Mouse (Mus musculus): ENCODE measurements around the gene Myo6.

Myo6 gene

DNA sequence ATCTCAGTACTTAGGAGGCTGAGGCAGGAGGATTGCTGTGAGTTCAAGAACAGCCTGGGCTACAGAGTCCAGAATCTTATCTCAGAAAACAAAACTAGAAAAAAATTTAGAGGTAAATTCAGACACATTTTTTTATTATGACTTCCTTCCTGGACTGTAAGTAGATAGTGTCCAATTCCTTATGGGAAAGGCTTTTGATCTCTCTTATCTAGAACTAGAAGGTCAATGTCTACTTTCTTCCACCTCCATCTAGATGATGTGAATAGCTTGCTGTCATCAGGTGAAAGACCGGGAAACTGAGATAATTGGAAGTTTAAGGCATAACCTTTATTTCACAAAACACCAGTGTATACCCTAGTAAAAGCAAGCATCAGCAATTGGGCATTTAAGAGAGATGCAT is 16.9 kb downstream of the Myo6 start:
- DNase-seq (ENCODE audit: low spot score) = no peak

DNA sequence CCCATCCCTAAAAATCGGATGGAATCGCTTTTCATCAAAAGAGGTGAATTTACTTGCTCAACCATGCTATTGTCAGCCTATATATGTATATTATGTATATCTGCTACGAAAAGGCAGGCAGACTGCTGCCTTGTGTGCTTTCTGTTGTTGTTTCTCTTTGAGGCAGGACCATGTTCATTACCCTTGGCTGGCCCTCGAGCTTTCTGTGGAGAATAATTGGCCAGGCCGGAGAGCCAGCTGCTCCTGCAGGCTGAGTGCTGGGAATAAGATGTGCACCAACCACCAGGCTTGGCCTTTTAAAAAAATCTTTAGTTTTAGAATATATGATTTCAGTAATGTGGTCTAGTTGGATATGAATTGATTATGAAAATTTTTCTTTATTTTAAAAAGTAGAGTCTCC is 19.3 kb downstream of the Myo6 start:
- DNase-seq (ENCODE audit: low spot score) = no peak

DNA sequence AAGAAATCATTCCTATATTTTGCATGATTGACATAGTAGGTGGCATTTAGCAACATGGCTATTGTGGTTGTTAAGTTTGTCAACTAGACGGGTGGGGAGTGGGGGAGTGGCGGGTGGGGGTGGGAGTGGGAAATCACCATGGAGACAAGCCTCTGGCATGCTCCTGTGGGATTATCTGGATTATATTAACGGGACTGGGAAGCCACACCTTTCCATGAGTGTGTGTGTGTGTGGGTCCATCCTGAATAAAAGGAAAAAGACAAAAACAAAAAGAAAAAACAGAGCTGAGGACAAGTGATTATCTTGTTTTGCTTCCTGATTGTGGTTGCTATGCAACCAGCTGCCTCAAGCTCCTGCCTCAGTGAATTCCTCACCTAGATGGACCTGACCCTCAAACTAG is 20.9 kb downstream of the Myo6 start:
- DNase-seq (ENCODE audit: low spot score) = no peak

DNA sequence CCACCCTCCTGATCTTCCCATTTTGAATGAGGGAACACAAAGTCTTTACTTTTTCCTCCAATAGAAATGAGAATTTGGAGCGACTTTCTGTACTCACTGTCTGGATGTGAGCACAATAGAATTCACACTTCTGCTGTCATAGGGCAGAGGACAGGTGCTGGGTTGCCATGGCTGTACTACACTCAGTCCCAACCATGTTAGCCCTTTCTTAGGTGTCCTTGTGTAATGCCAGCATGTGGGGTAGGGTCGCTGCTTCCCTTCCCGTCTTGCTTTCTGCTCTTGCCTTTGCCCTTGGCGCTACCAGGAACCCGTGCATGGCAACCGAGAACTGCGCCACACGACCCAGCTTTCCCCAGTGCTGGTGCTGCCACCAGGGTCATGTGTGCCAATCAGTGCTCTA is 21.9 kb downstream of the Myo6 start:
- DNase-seq (ENCODE audit: low spot score) = no peak

DNA sequence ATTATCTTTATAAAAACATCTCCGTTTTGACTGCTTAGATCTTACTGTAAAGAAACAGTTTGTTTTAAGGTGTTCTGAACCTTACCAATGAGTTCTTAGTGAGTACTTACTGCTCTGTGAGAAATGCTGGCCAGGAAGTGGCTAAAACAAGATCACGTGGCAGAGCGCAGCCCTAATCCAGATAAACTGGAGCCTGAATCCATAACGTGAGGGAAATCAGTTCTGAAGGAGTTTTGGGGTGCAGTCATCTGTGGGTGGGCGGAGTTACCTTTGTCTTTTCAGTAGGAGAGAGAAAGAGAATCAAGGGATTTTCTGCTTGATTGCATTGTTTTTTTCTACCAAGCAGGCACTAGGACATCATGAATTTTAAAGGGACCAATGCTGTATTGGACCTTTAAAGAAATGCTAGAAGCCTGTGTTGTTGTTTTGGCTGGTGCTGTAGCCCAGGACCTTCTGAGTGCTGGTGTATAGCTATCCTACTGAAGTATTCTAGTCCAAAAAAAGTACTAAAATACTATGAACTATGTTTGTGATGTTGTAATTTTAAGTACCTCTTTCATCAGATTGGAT is 23.6 kb downstream of the Myo6 start:
- no peak for DNase-seq (ENCODE audit: low spot score)

DNA sequence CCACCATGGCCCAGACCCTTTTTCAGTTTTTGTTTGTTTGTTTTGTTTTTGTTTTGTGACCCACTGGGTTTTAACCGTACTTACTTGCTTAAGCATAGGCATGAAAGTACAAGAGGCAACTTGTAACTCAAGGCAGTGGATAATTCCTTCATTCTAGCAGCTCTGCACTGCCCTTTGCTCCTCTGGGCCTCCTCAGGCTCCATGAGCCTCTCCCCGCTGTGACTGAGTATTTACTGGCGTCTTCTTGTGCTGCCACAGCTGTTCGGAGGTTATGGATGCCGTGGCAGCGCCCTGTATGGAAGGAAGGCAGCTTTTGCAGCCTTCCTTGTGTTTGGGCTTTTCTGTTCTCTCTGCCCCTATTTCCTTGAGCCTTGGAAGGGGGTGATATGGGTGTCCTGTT is 26.4 kb downstream of the Myo6 start:
- no peak for DNase-seq (ENCODE audit: low spot score)

DNA sequence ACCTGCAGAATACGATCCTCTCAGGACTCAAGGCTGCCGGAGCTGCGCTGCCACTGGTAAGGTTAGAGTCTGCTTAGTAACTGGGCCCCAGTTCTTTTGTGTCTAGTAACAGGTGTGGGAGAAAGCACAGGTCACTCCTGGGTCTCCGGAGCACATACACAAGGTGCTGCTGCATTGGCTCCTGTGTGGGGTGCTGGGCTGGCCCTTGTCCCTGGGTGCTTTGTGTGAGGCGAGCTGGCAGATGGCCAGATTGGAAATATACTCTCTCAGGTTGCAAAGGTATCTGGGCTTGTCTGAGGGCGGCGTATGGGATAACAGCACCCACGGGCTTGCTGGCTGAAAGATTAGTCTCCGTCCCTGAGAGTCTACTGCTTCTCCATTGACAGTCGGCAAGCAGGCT is 27.5 kb downstream of the Myo6 start:
- no peak for DNase-seq (ENCODE audit: low spot score)

DNA sequence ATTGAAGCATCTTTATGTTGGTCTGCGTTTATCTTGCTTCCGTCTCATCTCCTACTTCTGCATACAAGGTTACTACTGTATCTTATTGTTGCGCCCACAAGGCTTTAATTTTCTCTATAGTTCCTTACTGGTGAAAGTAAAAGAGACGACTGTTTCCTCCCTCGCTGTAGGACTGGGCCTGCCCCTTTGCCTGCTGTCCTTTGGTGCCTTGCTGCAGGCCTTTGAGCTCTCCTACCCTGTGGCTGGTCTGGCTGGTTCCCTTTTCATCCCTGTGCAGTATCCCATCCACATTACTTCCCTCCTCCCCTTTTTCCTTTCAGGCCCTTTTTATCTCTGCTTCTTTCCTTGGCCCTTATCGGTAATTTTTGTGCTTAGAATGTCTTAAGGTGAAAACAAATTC is 29.6 kb downstream of the Myo6 start:
- no peak for DNase-seq (ENCODE audit: low spot score)

DNA sequence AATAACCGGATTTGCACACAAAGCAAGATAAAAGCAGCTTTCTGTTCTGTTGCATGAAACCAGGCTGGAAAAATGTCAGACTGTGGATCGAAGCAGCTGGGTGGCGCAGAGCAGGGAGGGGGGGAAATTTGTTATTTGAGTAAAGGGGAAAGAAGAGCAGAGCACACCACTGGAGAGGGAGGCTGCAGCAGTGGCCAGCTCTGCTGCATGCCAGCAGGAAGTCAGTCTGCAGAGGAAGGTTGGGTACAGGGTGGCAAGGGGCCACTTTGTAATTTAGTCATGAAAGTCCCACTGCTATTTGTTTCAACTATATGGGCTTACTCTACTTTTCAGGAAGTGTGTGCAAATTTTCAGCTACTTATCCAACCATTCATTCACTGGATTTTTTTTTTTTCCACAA is 31.3 kb downstream of the Myo6 start:
- no peak for DNase-seq (ENCODE audit: low spot score)

DNA sequence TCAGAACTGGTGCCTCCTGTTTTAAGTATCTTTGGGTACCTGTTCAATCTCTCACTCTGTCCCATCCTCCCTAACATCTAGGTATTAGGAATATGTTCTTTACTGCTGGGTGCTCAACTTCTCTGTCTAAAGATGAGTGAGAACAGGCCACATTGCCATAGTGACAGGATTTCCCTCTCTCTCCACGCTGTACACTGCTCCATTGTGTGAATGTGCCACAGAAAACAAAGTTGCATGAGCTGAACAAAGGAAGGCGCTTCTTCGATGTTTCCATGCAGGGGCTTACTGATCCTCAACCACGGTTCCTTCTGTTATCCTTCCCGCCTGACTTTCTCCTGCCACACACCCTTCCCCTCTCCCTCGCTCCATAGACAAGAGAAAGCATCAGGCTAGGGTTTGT is 32.4 kb downstream of the Myo6 start:
- no peak for DNase-seq (ENCODE audit: low spot score)

DNA sequence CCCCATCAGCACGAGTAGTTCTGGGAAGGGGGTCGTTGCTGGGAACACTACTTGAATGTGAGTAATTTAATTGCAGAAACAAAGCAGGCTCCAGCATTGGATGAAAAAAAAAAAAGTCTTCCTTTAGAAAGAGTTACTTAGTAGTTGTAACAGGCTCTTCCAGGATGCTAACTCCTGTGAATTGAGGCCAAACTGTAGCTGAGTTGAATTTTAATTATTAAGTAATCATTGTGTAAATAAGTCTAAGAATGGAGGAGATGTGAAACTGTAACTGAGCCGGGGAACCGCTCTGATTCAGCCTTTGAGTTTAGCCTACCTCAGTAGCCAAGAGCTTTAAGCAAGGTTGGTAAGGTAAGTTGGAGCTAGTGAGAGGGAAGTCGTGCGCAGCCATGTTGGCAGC is 36.0 kb downstream of the Myo6 start:
- no peak for DNase-seq (ENCODE audit: low spot score)

DNA sequence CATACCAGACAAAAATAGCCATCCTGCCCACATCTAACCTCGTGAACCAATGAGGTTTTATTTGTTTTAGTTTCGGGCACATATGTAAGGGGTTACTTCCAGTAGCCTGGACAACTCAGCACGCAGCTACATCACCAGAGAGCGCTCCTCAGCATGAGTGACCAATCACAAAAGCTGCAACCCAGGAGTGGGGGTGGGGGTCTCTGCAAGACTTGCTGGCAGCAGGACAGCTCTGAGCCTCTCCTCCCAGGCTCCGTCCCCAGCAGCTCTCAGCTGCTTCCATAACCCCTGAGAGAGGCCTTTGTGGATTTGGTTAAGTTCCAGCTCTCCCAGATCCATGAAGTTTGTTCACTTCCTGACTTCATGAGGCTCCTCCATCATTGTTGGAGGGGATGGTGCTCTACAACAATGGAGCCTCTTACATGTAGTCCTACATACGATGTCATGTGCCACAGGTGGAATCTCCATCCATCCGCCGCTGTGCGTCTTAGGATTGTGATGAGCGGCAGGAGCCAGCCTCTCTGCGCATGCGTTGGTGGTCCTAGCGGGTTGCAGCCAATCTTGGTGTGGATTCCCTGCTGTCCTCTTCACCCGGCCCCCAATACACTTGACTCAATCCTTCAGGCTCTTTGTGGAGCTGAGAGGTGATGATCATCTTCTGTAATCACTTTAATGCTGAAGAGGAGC is 37.7 kb downstream of the Myo6 start:
- DNase-seq (ENCODE audit: low spot score) = no peak

DNA sequence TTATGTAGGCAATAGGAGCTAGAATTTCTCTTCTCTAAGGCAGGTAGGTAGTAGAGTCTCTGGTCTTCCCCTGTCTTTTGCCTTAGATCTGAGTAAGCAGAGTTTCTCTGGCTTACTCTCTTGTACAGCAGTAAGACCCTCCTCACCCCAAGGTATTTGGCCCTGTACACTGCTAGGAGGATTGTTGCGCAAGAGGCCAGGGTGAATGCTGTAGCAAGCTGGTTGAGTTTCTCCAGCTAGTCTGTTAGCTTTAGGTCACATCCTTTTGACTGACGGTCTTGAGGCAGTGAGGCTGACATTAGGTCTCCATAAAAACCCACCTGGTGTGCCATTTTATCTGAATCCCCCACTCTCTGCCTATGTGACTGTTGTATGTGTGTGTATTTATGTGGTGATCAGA is 43.9 kb downstream of the Myo6 start:
- DNase-seq (ENCODE audit: low spot score) = no peak

DNA sequence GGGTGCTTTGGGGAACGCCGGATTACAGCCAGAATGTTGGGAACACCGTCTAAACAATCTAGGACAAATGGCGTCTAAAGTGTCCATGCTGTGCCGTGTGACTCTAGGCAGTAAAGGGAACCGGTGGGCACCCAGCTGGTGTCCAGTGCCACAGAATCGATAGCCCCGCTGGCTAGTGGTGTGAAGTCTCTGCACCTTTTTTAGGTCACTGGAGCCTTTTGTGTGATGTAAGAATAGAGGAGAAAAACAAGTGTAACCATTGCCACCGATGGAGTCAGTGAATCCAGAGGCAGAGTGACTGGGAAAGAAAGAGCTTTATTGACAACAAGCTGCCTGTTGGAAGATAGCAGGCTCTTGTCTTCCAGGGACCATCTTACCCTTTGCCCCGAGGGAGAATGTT is 44.6 kb downstream of the Myo6 start:
- DNase-seq (ENCODE audit: low spot score) = no peak

DNA sequence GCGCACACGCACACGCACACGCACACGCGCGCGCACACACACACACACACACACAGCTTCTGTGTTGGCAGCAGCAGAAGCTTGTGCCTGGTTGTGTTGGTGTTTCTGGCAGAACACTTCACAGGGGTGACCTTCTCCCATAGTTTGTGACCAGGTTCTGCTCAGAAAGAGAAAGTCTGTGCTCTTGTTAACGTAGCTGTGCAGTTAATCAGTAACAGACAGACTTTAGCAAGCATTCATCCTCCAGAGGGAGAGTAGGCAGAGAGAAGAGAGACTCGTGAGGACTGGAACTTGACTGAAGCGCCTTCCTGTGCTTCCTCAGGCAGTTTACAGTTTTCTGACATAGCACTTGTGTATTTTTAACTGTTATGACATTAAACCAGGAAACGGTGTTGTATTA is 45.3 kb downstream of the Myo6 start:
- no peak for DNase-seq (ENCODE audit: low spot score)

DNA sequence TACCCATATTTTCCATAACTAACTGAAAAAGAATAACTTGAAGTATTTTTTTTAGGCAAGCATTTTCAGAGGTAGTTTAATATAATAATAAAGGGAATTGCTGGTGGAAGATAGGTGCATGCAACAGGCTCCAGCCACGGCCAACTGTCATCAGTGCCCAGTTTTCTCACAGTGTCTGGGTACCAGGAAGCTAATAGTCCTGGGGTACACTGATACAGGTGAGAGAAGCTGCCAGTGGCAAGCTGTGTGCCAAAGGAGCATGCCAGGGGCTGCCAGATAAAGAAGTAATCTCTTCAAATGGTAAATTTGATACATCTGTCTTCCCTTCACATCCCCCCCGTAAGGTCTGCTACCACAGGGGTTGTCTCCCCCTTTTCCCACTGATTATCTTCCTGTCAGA is 48.6 kb downstream of the Myo6 start:
- no peak for DNase-seq (ENCODE audit: low spot score)

DNA sequence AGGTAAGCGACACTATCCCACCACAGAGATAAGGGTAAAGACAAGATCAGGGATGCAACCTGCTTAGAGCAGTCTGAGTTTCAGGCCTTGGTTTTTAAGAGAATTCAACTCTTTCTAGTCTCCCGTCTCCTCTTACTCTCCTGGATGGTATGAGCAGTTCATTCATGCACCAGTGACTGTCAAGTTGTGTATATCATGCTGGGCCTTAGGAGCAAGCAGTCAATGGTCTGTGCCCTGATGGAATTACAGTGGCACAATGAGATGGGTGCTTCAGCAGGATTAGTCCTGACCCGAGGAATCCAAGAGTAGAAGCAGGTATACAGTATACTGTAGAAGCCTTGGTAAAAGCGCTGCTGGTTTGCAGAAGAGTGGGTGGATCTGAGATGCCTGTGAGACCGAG is 50.7 kb downstream of the Myo6 start:
- no peak for DNase-seq (ENCODE audit: low spot score)

DNA sequence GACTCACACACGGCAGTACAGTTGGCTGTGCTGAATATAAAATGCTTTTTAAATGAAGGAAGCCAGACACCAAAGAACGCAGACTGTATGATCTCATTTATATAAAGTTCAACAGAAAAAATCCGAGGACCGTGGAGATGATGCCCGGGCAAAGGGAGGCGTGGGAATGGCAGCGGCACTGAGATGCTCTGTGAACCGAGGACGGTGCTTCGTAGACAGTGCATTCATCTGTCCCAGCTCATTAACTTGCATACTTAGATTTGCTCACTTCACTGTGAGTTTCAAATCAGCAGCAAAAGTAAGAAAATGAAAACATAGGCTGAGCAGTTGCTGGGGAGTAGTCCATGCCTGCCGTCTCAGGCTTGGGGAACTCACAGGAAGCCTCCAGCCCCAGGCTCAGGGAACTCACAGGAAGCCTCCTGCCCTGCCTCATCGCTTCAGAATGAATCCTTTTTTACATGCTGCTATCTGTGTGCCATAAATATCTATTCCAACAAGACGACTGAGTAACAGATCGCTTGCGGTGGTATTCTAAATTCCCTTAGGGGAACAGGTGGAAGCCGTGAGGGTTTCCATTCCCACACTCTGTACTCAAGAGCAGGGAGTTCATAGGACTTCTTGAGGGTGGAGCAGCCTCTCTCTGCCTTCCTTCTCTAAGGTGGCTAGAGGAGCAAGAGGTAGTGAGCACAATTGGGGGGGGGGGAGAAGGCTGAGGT is 52.1 kb downstream of the Myo6 start:
- DNase-seq (ENCODE audit: low spot score) = no peak

DNA sequence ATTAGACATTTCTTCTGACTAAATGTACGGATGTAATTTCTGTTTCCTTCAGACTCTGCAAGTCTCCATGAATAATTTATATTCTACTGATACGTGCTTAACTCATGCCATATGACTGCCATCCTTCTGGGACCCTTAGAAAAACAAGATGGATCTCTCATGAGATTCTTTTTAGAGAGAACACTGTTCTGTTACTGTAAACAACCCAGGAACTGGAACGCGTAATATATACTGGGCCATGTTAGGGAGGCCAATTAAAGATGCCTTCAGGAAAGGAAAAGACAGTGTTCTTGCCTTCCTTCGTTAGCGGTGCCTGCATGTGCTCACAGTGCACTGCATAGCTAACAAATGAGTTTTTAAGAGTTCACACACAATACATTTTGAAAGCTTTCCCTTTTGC is 53.9 kb downstream of the Myo6 start:
- DNase-seq (ENCODE audit: low spot score) = no peak

DNA sequence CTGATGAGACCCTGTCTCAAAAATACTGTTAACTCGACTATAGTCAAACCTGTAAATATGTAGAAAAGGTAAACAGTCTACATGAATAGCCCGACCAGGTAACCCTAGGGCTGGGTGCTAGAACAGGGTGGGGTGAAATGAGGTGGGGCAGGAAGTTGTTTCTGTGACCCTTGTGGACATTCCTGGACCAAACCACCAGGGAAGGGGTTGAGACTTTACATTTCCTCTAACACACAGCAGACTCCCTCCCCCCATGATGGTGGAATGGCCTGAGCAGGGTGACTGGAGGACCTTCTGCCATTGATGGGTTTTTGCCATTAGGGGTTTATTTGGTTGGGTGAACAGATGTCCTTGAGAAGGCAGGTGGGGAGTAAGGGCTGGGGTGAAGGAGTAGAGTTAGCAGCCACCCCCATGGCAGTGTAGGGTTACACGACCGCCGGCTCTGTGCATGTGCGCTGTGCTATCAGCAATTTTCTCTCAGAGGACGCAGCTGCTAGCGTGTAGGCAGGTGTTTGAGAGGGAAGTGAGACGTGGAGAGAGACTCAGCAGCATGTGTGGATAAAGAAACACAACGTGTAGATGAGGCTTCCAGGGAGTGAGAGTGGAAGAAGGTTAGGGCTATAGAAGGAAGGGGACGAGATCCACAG is 59.3 kb downstream of the Myo6 start:
- no peak for DNase-seq (ENCODE audit: low spot score)

DNA sequence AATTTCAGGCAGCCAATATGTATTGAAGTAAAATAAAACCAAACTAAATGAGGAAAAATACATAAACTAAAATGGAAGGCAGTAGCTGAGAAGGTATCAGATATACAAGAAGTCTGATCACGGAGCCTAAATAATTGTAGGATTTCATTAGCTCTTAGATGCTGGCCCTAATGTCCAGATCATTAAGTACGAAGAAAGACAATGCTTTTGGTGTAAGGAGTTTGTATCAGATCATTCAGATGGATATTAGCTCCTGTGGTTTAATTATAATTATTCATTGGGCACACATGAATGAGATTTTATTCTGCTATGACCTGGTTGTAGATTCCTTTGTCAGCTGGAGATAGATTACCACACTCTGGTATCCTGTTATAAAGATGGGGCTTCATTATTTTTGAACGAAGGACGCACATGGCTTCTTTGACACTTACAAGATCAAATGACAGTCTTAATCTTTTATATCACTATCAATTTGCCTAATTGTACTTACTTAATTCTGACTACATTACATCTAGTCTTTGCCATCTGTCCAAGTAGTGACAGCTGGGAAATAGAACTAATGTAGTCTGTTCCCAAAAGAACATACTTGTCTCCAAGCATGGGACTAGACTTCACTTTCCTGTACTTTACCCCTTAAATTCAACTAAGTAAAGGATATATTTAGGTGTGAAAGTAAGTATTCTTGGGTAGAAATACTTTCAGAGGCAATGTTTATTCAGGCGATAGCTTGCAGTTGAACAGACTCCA is 61.9 kb downstream of the Myo6 start:
- no peak for DNase-seq (ENCODE audit: low spot score)

DNA sequence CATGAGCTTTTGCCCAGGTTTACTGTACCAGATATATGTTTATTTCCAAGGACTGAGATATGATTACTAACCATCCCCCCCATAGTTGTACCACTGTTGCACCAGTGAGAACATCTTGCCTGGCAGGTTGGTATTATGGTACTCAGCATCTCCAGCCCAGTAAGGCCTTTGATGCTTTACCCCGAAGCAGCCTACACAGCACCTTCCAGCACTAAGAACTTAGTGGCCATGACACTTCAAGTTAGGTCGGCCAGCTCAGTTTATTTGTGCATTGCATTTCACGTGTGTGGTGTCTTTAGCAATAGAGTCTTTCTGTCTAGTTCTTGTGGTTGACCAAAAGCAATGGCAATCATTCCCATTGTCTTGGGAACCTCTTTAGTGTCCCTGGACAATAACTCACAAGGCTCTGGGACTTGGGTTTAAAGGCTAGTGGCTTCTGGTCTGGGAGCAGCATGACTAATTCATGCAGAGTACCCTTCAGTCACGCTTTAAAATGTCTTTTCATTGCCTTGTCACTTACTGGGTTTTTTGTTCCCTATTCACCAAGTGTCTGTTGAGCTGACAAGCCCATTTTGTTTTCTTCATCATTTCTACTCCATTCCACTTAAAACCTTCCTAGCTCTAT is 69.1 kb downstream of the Myo6 start:
- DNase-seq (ENCODE audit: low spot score) = no peak
